Comparison of ENCODE assay signal across 32 mouse cellular contexts in the genomic region with DNA sequence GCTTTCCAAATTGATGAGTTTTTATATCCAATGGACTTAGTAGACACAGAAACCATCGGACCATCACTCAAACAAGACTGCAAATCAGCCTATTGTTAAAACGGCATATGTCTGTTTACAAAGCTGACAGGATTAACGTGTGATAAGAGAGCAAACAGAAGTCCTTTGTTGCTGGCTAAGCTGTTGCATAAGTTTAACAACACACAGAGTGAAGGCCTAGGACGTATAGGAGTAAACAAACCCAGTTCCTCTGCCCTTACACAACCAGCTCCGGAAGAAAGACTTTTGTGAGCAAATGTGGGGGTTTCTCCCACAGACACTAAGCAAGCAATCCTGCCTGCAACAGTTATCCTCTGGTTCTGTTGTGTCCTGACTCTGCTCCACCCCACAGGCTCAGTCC. TPM values are rescaled to one million over a fixed set of nuclear protein-coding genes. Genes with fewer than 3 reads are reported as not detected.
DNase-seq lines count a peak whose midpoint lies in the region; ATAC-seq and TF ChIP-seq lines count a peak whose summit lies in the region.
"Had no signal": no experiment of that assay in that cellular context is flagged by ENCODE, and none has a peak within 500 bp of the region (broad histone marks: within the 10 kb centered on the region; RNA-seq: fewer than 3 reads in every experiment).

No protein-coding gene starts in this region.

- no peak overlapping the region for H3K4me2 ChIP-seq in liver, embryonic 13.5 days
- H3K4me2 ChIP-seq in liver, embryonic 11.5 days, result no peak overlapping the region
- H3K4me2 ChIP-seq in lung, postnatal 0 days (replicated peaks; ENCODE audit: low read depth, low read length), result no peak overlapping the region
- no peak overlapping the region for H3K4me2 ChIP-seq in forebrain, postnatal 0 days (ENCODE audit: low read depth)
- H3K4me2 ChIP-seq: heart, embryonic 15.5 days; hindbrain, embryonic 14.5 days; limb, embryonic 15.5 days; neural tube, embryonic 13.5 days; stomach, embryonic 15.5 days had no signal

- DNase-seq in liver, embryonic 13.5 days, result no peak
- no peak for DNase-seq in liver, embryonic 11.5 days (ENCODE audit: low spot score)
- peak; percentile 92 for DNase-seq in lung, postnatal 0 days (ENCODE audit: low spot score)
- DNase-seq in lung, postnatal 4 days, result no peak
- peak; percentile 62 for DNase-seq in yolk sac, embryonic 10.5 days (ENCODE audit: low spot score)
- no peak for DNase-seq in forebrain, postnatal 0 days
- DNase-seq: adrenal gland, postnatal 36 days; cerebellum, adult 11 months; cerebellum, postnatal 10 days; gastrocnemius, postnatal 36 days; heart, postnatal 4 days; kidney, adult 8-10 months; kidney, postnatal 14 days; left cerebral cortex, postnatal 4 days; midbrain, embryonic 14.5 days; thymus, postnatal 36 days had no signal

- peaks cover 4% of the 10 kb centered on the region for H3K4me1 ChIP-seq in liver, embryonic 13.5 days (replicated peaks)
- H3K4me1 ChIP-seq in liver, embryonic 11.5 days (replicated peaks; ENCODE audit: control insufficient read depth, insufficient read depth, low read length), result no peaks in the 10 kb centered on the region
- H3K4me1 ChIP-seq in lung, postnatal 0 days (ENCODE audit: insufficient read depth, low read depth, low read length), result peaks cover 2% of the 10 kb centered on the region; the same call in 1 of the 2 replicates
- H3K4me1 ChIP-seq in forebrain, postnatal 0 days (ENCODE audit: insufficient read depth), result no peaks in the 10 kb centered on the region
- H3K4me1 ChIP-seq: limb, embryonic 15.5 days; stomach, embryonic 15.5 days had no signal

- 0 out of 2 replicates have a peak, but pooled peaks have one; percentile 18 for ATAC-seq in liver, embryonic 13.5 days (ENCODE audit: low read depth)
- no peak; the same call in 1 of the 2 replicates for ATAC-seq in liver, embryonic 11.5 days (replicated peaks; ENCODE audit: low FRiP score)
- ATAC-seq in lung, postnatal 0 days, result peak; percentile 91
- ATAC-seq in granulocyte monocyte progenitor cell, adult 5-6 weeks (replicated peaks; ENCODE audit: poor library complexity, severe bottlenecking), result peak; percentile 66
- no peak for ATAC-seq in forebrain, postnatal 0 days
- ATAC-seq: inflammation-experienced regulatory T-cells, adult 6 months had no signal

- TF ChIP-seq EP300 in lung, postnatal 0 days (IDR thresholded peaks at IDR 0.05), result peak; percentile 86

- H3K27me3 ChIP-seq in liver, embryonic 13.5 days, result no peaks in the 10 kb centered on the region
- no peaks in the 10 kb centered on the region for H3K27me3 ChIP-seq in liver, embryonic 11.5 days (replicated peaks; ENCODE audit: control insufficient read depth, insufficient read depth, low read length)
- no peaks in the 10 kb centered on the region for H3K27me3 ChIP-seq in lung, postnatal 0 days (replicated peaks; ENCODE audit: insufficient read depth, low read length)
- no peaks in the 10 kb centered on the region for H3K27me3 ChIP-seq in forebrain, postnatal 0 days (ENCODE audit: insufficient read depth, low read length)
- H3K27me3 ChIP-seq: heart, embryonic 15.5 days; limb, embryonic 15.5 days; megakaryocyte, embryonic 14.5 days; neural tube, embryonic 13.5 days; stomach, embryonic 15.5 days had no signal

- TF ChIP-seq CTCF in lung, postnatal 0 days (IDR thresholded peaks at IDR 0.05), result no peak
- TF ChIP-seq CTCF in forebrain, postnatal 0 days (IDR thresholded peaks at IDR 0.05; ENCODE audit: low read depth), result no peak

- H3K4me3 ChIP-seq in liver, embryonic 13.5 days (replicated peaks), result no peak overlapping the region
- H3K4me3 ChIP-seq in liver, embryonic 11.5 days (ENCODE audit: low read depth, low read length), result no peak overlapping the region
- H3K4me3 ChIP-seq in lung, postnatal 0 days (ENCODE audit: low read depth, low read length), result no peak overlapping the region
- no peak overlapping the region for H3K4me3 ChIP-seq in forebrain, postnatal 0 days (ENCODE audit: low read depth, low read length)
- H3K4me3 ChIP-seq: embryonic facial prominence, embryonic 10.5 days; heart, embryonic 15.5 days; limb, embryonic 15.5 days; megakaryocyte, embryonic 14.5 days; myocyte; neural tube, embryonic 13.5 days; stomach, embryonic 15.5 days had no signal

- WGBS in liver, embryonic 13.5 days (ENCODE audit: insufficient replicate concordance), result 41% methylated on average over 5 of the region's 5 CpGs
- WGBS in liver, embryonic 11.5 days, result 47% methylated on average over 5 of the region's 5 CpGs
- WGBS in lung, postnatal 0 days, result 5% methylated on average over 5 of the region's 5 CpGs
- WGBS in forebrain, postnatal 0 days, result 23% methylated on average over 5 of the region's 5 CpGs

- H3K9ac ChIP-seq in liver, embryonic 13.5 days, result no peak overlapping the region
- H3K9ac ChIP-seq in liver, embryonic 11.5 days (ENCODE audit: low read depth, low read length), result no peak overlapping the region
- H3K9ac ChIP-seq in lung, postnatal 0 days (replicated peaks; ENCODE audit: low read depth), result no peak overlapping the region
- no peak overlapping the region for H3K9ac ChIP-seq in forebrain, postnatal 0 days
- H3K9ac ChIP-seq: heart, embryonic 15.5 days; hindbrain, embryonic 14.5 days; limb, embryonic 15.5 days; neural tube, embryonic 13.5 days; stomach, embryonic 15.5 days had no signal

- 0 out of 2 replicates have a peak overlapping the region, but pooled peaks have one; percentile 3 for H3K27ac ChIP-seq in liver, embryonic 13.5 days
- no peak overlapping the region; the same call in 1 of the 2 replicates for H3K27ac ChIP-seq in liver, embryonic 11.5 days (ENCODE audit: low read depth, low read length)
- peak overlapping the region; percentile 72 for H3K27ac ChIP-seq in lung, postnatal 0 days (ENCODE audit: low read length)
- H3K27ac ChIP-seq in forebrain, postnatal 0 days (ENCODE audit: low read depth, low read length), result no peak overlapping the region
- H3K27ac ChIP-seq: embryonic facial prominence, embryonic 10.5 days; heart, embryonic 15.5 days; hindbrain, embryonic 14.5 days; limb, embryonic 15.5 days; neural tube, embryonic 13.5 days; stomach, embryonic 15.5 days had no signal

- H3K9me3 ChIP-seq in liver, embryonic 13.5 days (replicated peaks), result no peaks in the 10 kb centered on the region
- H3K9me3 ChIP-seq in liver, embryonic 11.5 days (ENCODE audit: control insufficient read depth, low read length), result no peaks in the 10 kb centered on the region
- H3K9me3 ChIP-seq in lung, postnatal 0 days (ENCODE audit: low read length), result no peaks in the 10 kb centered on the region
- H3K9me3 ChIP-seq in forebrain, postnatal 0 days (ENCODE audit: low read length), result no peaks in the 10 kb centered on the region
- H3K9me3 ChIP-seq: embryonic facial prominence, embryonic 10.5 days; heart, embryonic 15.5 days; limb, embryonic 15.5 days; megakaryocyte, embryonic 14.5 days; neural tube, embryonic 13.5 days; stomach, embryonic 15.5 days had no signal

- no peaks in the 10 kb centered on the region for H3K36me3 ChIP-seq in liver, embryonic 13.5 days
- no peaks in the 10 kb centered on the region for H3K36me3 ChIP-seq in liver, embryonic 11.5 days (ENCODE audit: control insufficient read depth, insufficient read depth, low read length)
- H3K36me3 ChIP-seq in lung, postnatal 0 days (ENCODE audit: insufficient read depth, low read length), result no peaks in the 10 kb centered on the region
- H3K36me3 ChIP-seq in forebrain, postnatal 0 days (ENCODE audit: insufficient read depth), result no peaks in the 10 kb centered on the region
- H3K36me3 ChIP-seq: embryonic facial prominence, embryonic 10.5 days; heart, embryonic 15.5 days; limb, embryonic 15.5 days; neural tube, embryonic 13.5 days; stomach, embryonic 15.5 days had no signal

RNA-seq across cellular contexts. Expression of gene Tmigd1, which starts 17.5 kb away (rescaled TPM):
- not detected in 2 replicates for polyA plus RNA-seq in liver, embryonic 13.5 days (2015; fragmentation: Nextera tagmentation; extraction: Ambion mirVana)
- not detected in 2 replicates for polyA plus RNA-seq in liver, embryonic 11.5 days (2014; fragmentation: Nextera tagmentation; extraction: Ambion mirVana)
- polyA plus RNA-seq in lung, postnatal 0 days (2015; fragmentation: Nextera tagmentation; extraction: Ambion mirVana), result 0.29 and 0.44 TPM in 2 replicates
- total RNA-seq in granulocyte monocyte progenitor cell, adult 5-6 weeks (2014; fragmentation: Nextera tagmentation), result not detected in 2 replicates
- not detected in 2 replicates for total RNA-seq in granulocyte monocyte progenitor cell, adult 5-6 weeks (2017)
- not detected in 2 replicates for total RNA-seq in forebrain, postnatal 0 days (2014; rRNA removed)
- polyA plus RNA-seq in forebrain, postnatal 0 days (2015; fragmentation: Nextera tagmentation; extraction: Ambion mirVana), result 0.13 TPM in 1 of 2 replicates, not detected in the other
- total RNA-seq: ES-E14; layer of hippocampus, adult 18-20 months; layer of hippocampus, postnatal 14 days; left cerebral cortex, adult 8-10 months; left cerebral cortex, postnatal 4 days had no signal
- polyA plus RNA-seq: cortical plate, adult 2 months; embryonic facial prominence, embryonic 10.5 days; forebrain, embryonic 11.5 days; heart, embryonic 15.5 days; hindbrain, embryonic 14.5 days; myocyte had no signal

RNA-seq across cellular contexts. Expression of gene Cpd, which starts 37.6 kb away (rescaled TPM):
- 4.8 and 6.3 TPM in 2 replicates for polyA plus RNA-seq in liver, embryonic 13.5 days (2015; fragmentation: Nextera tagmentation; extraction: Ambion mirVana)
- polyA plus RNA-seq in liver, embryonic 11.5 days (2014; fragmentation: Nextera tagmentation; extraction: Ambion mirVana), result 14.4 and 14.5 TPM in 2 replicates
- polyA plus RNA-seq in lung, postnatal 0 days (2015; fragmentation: Nextera tagmentation; extraction: Ambion mirVana), result 15.7 and 16.7 TPM in 2 replicates
- 13.1 and 13.5 TPM in 2 replicates for total RNA-seq in granulocyte monocyte progenitor cell, adult 5-6 weeks (2014; fragmentation: Nextera tagmentation)
- 21.1 and 22.2 TPM in 2 replicates for total RNA-seq in granulocyte monocyte progenitor cell, adult 5-6 weeks (2017)
- 35.5 and 44.0 TPM in 2 replicates for total RNA-seq in forebrain, postnatal 0 days (2014; rRNA removed)
- 3.9 and 5.6 TPM in 2 replicates for polyA plus RNA-seq in forebrain, postnatal 0 days (2015; fragmentation: Nextera tagmentation; extraction: Ambion mirVana)

RNA-seq across cellular contexts. Expression of gene Blmh, which starts 40.2 kb away (rescaled TPM):
- 61.8 and 66.9 TPM in 2 replicates for polyA plus RNA-seq in liver, embryonic 13.5 days (2015; fragmentation: Nextera tagmentation; extraction: Ambion mirVana)
- 107 and 116 TPM in 2 replicates for polyA plus RNA-seq in liver, embryonic 11.5 days (2014; fragmentation: Nextera tagmentation; extraction: Ambion mirVana)
- 90.2 and 98.7 TPM in 2 replicates for polyA plus RNA-seq in lung, postnatal 0 days (2015; fragmentation: Nextera tagmentation; extraction: Ambion mirVana)
- 83.3 and 85.8 TPM in 2 replicates for total RNA-seq in granulocyte monocyte progenitor cell, adult 5-6 weeks (2014; fragmentation: Nextera tagmentation)
- total RNA-seq in granulocyte monocyte progenitor cell, adult 5-6 weeks (2017), result 226 and 238 TPM in 2 replicates
- total RNA-seq in forebrain, postnatal 0 days (2014; rRNA removed), result 98.1 and 106 TPM in 2 replicates
- polyA plus RNA-seq in forebrain, postnatal 0 days (2015; fragmentation: Nextera tagmentation; extraction: Ambion mirVana), result 91.1 and 111 TPM in 2 replicates

Comparison
In these comparisons a context has a peak if more than half of its experiments do, and no peak if none do; other contexts are left out.
1. ATAC-seq: peak in liver, embryonic 13.5 days (single experiment), lung, postnatal 0 days (single experiment) and granulocyte monocyte progenitor cell, adult 5-6 weeks (single experiment); none in liver, embryonic 11.5 days (single experiment) and forebrain, postnatal 0 days (single experiment).
2. DNase-seq: peak in lung, postnatal 0 days (single experiment) and yolk sac, embryonic 10.5 days (single experiment); none in liver, embryonic 13.5 days (single experiment), liver, embryonic 11.5 days (single experiment), lung, postnatal 4 days (0 of 2) and forebrain, postnatal 0 days (single experiment).
3. H3K27ac ChIP-seq: peak in liver, embryonic 13.5 days (single experiment) and lung, postnatal 0 days (single experiment); none in liver, embryonic 11.5 days (single experiment) and forebrain, postnatal 0 days (single experiment).